Mouse (Mus musculus): ENCODE results near the gene Ankrd23.

DNA sequence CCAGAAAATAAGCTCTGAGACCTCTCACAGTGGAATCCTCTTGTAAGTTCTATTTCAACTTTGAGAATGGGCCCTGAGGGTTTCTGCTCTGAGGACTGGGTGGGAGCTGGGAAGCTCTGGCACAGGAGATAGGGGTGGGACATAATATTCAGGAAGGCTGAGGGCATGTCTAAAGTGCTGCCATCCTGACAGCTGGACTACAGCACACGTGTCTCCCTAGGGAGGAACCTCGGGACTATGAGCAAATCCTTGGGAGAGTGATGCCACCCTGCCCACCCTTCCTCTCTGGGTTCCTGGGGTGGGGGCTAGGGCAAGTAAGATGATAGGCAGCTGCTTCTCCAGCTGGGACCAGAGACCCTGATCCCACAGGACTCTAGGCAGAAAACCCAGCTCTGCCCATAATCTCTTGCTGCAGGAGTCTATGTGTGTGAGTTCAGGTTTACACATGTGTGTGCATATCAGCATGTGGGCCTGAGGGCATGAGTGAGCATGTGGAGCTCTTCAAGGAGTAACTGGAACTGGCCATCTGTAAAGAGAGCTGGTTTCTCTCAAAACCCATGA is 35.5 kb upstream of the Ankrd23 start:
- TF ChIP-seq POLR2A (IDR thresholded peaks at IDR 0.05; ENCODE audit: borderline replicate concordance, control insufficient read depth, low read depth, low read length) (no peak), CTCF (IDR thresholded peaks at IDR 0.05; ENCODE audit: control insufficient read depth, insufficient read depth, low read length) (no peak)
